ENCODE assay signal across 15 mouse cellular contexts in genomic region chr4:97908576-97909147, GRCm38 (mm10).
A peak's percentile ranks its signal among the peaks of the same experiment; 100 is the strongest.
DNase-seq lines count a peak whose midpoint lies in the region; ATAC-seq and TF ChIP-seq lines count a peak whose summit lies in the region.
"Had no signal": no experiment of that assay in that cellular context is flagged by ENCODE, and none has a peak within 500 bp of the region (broad histone marks: within the 10 kb centered on the region; RNA-seq: fewer than 3 reads in every experiment).

No protein-coding gene starts in this region.

- no peak for TF ChIP-seq CTCF in layer of hippocampus, adult 2 months (conservative IDR thresholded peaks at IDR 0.05)

- no peak for ATAC-seq in CD4-positive, CD25-positive, alpha-beta regulatory T cell, adult 4 months
- ATAC-seq: intestine, postnatal 0 days had no signal

- intact Hi-C loops in heart, postnatal 10 days (cut with DNase I) = loop anchor here (5.0 kb wide), 1 partner anchor 131 kb away; the partner anchor contains the start of gene E130114P18Rik

- H3K27ac ChIP-seq in layer of hippocampus, adult 2 months = peak overlapping the region; percentile 93
- H3K27ac ChIP-seq: embryonic facial prominence, embryonic 12.5 days; neural tube, embryonic 15.5 days had no signal

- DNase-seq in gastrocnemius, adult 18-20 months (ENCODE audit: low spot score) = peak; percentile 49
- DNase-seq in gastrocnemius, postnatal 4 days (ENCODE audit: low spot score in 2 of 2) = no peak
- no peak for DNase-seq in layer of hippocampus, adult 2 months (ENCODE audit: low spot score in 2 of 2)
- DNase-seq in layer of hippocampus, adult 9-10 months (ENCODE audit: low spot score) = no peak
- peak; percentile 64 to 79 for DNase-seq in heart, adult 9 months (ENCODE audit: low spot score in 2 of 2)
- DNase-seq in heart, postnatal 10 days = peak; percentile 83 to 86
- no peak for DNase-seq in B cell, adult 2 months
- DNase-seq: cerebellum, adult 11 months; lung, embryonic 14.5 days; midbrain, embryonic 14.5 days; thymus, adult 2 months had no signal

- H3K4me3 ChIP-seq in layer of hippocampus, adult 2 months = no peak overlapping the region
- H3K4me3 ChIP-seq: embryonic facial prominence, embryonic 12.5 days; neural tube, embryonic 15.5 days had no signal

Comparison
In these comparisons a context has a peak if more than half of its experiments do, and no peak if none do; other contexts are left out.
1. DNase-seq: peak in gastrocnemius, adult 18-20 months (single experiment), heart, adult 9 months (2 of 2) and heart, postnatal 10 days (2 of 2); none in gastrocnemius, postnatal 4 days (0 of 2), layer of hippocampus, adult 2 months (0 of 2), layer of hippocampus, adult 9-10 months (single experiment) and B cell, adult 2 months (0 of 2).